8 mouse cellular contexts compared by ENCODE assay signal in genomic region chr19:46456018-46456735, GRCm38 (mm10). TPM values are rescaled to one million over a fixed set of nuclear protein-coding genes. Genes with fewer than 3 reads are reported as not detected.
DNase-seq lines count a peak whose midpoint lies in the region; ATAC-seq and TF ChIP-seq lines count a peak whose summit lies in the region.

No protein-coding gene starts in this region.

- 58% methylated on average over 5 of the region's 5 CpGs for WGBS in heart, adult 2 months
- WGBS in embryonic facial prominence, embryonic 11.5 days = 89% methylated on average over 5 of the region's 5 CpGs
- 84% methylated on average over 5 of the region's 5 CpGs for WGBS in kidney, embryonic 15.5 days

- intact Hi-C loops in heart, adult 2 months (cut with DNase I) = loop anchor here (2.0 kb wide), 1 partner anchor 69 kb away; no protein-coding TSS in a partner anchor

- no peaks in the 10 kb centered on the region for H3K27me3 ChIP-seq in heart, adult 2 months (ENCODE audit: control insufficient read depth, insufficient read depth, low read length)
- H3K27me3 ChIP-seq in embryonic facial prominence, embryonic 11.5 days (ENCODE audit: control insufficient read depth, insufficient read depth, low read length) = no peaks in the 10 kb centered on the region
- H3K27me3 ChIP-seq in kidney, embryonic 15.5 days = no peaks in the 10 kb centered on the region

- H3K4me1 ChIP-seq in heart, adult 2 months (ENCODE audit: control insufficient read depth, insufficient read depth, low read length) = peaks cover 55% of the 10 kb centered on the region
- no peaks in the 10 kb centered on the region; the same call in 1 of the 2 replicates for H3K4me1 ChIP-seq in embryonic facial prominence, embryonic 11.5 days (ENCODE audit: control insufficient read depth, insufficient read depth, low read length)
- peaks cover 83% of the 10 kb centered on the region for H3K4me1 ChIP-seq in kidney, embryonic 15.5 days

- peak overlapping the region; percentile 67 for H3K27ac ChIP-seq in heart, adult 2 months
- H3K27ac ChIP-seq in embryonic facial prominence, embryonic 11.5 days (replicated peaks; ENCODE audit: low read depth, low read length) = peak overlapping the region; percentile 38; the same call in 1 of the 2 replicates
- peak overlapping the region; percentile 89 for H3K27ac ChIP-seq in kidney, embryonic 15.5 days

- DNase-seq in heart, adult 2 months = peak in 1 of 2 experiments; percentile 24
- DNase-seq in heart, adult 9 months (ENCODE audit: low spot score in 2 of 2) = no peak
- DNase-seq in embryonic facial prominence, embryonic 11.5 days (ENCODE audit: low spot score) = no peak
- DNase-seq in lung, postnatal 10 days = peak; percentile 74
- DNase-seq in urinary bladder, postnatal 10 days (ENCODE audit: low spot score) = no peak
- DNase-seq in frontal cortex, postnatal 14 days (ENCODE audit: low spot score in 2 of 2) = no peak
- no peak for DNase-seq in spleen, adult 18-20 months

- no peak for TF ChIP-seq POLR2A in heart, adult 2 months (IDR thresholded peaks at IDR 0.05; ENCODE audit: insufficient read depth, low read depth, low read length)

- no peaks in the 10 kb centered on the region for H3K9me3 ChIP-seq in embryonic facial prominence, embryonic 11.5 days (replicated peaks; ENCODE audit: control insufficient read depth, low read length)
- no peaks in the 10 kb centered on the region for H3K9me3 ChIP-seq in kidney, embryonic 15.5 days (replicated peaks)

- no peaks in the 10 kb centered on the region for H3K79me2 ChIP-seq in heart, adult 2 months (replicated peaks; ENCODE audit: control insufficient read depth, insufficient read depth, low read length)

- no peak for TF ChIP-seq EP300 in heart, adult 2 months (IDR thresholded peaks at IDR 0.05; ENCODE audit: insufficient read depth, low read depth, low read length)

- no peak for TF ChIP-seq CTCF in heart, adult 2 months (IDR thresholded peaks at IDR 0.05)

- no peak for ATAC-seq in embryonic facial prominence, embryonic 11.5 days (replicated peaks; ENCODE audit: insufficient number of reproducible peaks, low FRiP score, low TSS enrichment, low read depth)
- no peak for ATAC-seq in kidney, embryonic 15.5 days (replicated peaks; ENCODE audit: low FRiP score)

- H3K9ac ChIP-seq in heart, adult 2 months (ENCODE audit: low read depth, low read length) = no peak overlapping the region
- H3K9ac ChIP-seq in embryonic facial prominence, embryonic 11.5 days (replicated peaks; ENCODE audit: low read length) = no peak overlapping the region
- H3K9ac ChIP-seq in kidney, embryonic 15.5 days = no peak overlapping the region

- H3K36me3 ChIP-seq in heart, adult 2 months (ENCODE audit: control insufficient read depth, insufficient read depth, low read length) = peaks cover 4% of the 10 kb centered on the region
- peaks cover 4% of the 10 kb centered on the region; the same call in 1 of the 2 replicates for H3K36me3 ChIP-seq in embryonic facial prominence, embryonic 11.5 days (replicated peaks; ENCODE audit: control insufficient read depth, insufficient read depth, low read depth, low read length)
- peaks cover 55% of the 10 kb centered on the region for H3K36me3 ChIP-seq in kidney, embryonic 15.5 days

- H3K4me2 ChIP-seq in embryonic facial prominence, embryonic 11.5 days (ENCODE audit: low read depth, low read length) = no peak overlapping the region
- H3K4me2 ChIP-seq in kidney, embryonic 15.5 days = no peak overlapping the region

- no peak overlapping the region for H3K4me3 ChIP-seq in heart, adult 2 months
- no peak overlapping the region for H3K4me3 ChIP-seq in embryonic facial prominence, embryonic 11.5 days (ENCODE audit: low read depth, low read length)
- H3K4me3 ChIP-seq in kidney, embryonic 15.5 days (replicated peaks) = no peak overlapping the region

RNA-seq across cellular contexts. Expression of gene Trim8, which starts 45.3 kb away (rescaled TPM):
- 10 to 100 TPM; 39.2 to 39.8 TPM for total RNA-seq in heart, adult 2 months (2021)
- polyA plus RNA-seq in heart, adult 2 months (2012; rRNA removed) = 17.2 and 24.1 TPM in 2 replicates
- polyA plus RNA-seq in embryonic facial prominence, embryonic 11.5 days (2014; fragmentation: Nextera tagmentation; extraction: Ambion mirVana) = 17.8 and 18.6 TPM in 2 replicates
- 24.6 and 28.7 TPM in 2 replicates for polyA plus RNA-seq in kidney, embryonic 15.5 days (2015; fragmentation: Nextera tagmentation; extraction: Ambion mirVana)

RNA-seq across cellular contexts. Expression of gene Sufu, which starts 59.5 kb away (rescaled TPM):
- total RNA-seq in heart, adult 2 months (2021) = 10 to 100 TPM; 10.6 to 11.0 TPM
- polyA plus RNA-seq in heart, adult 2 months (2012; rRNA removed) = 8.7 and 9.0 TPM in 2 replicates
- polyA plus RNA-seq in embryonic facial prominence, embryonic 11.5 days (2014; fragmentation: Nextera tagmentation; extraction: Ambion mirVana) = 32.7 and 36.3 TPM in 2 replicates
- polyA plus RNA-seq in kidney, embryonic 15.5 days (2015; fragmentation: Nextera tagmentation; extraction: Ambion mirVana) = 42.3 and 46.5 TPM in 2 replicates

Comparison
In these comparisons a context has a peak if more than half of its experiments do, and no peak if none do; other contexts are left out.
1. H3K27ac ChIP-seq: peak in every context shown above with its lines; median percentile 89 in kidney, embryonic 15.5 days; 67 in heart, adult 2 months; 38 in embryonic facial prominence, embryonic 11.5 days.